Mouse (Mus musculus) adipocyte (in vitro differentiated cells): ENCODE measurements around the gene Myo3b.

Experiments
- DNase-seq: peaks from one replicate; pipeline ENCODE4 v3.0.0-alpha.2; 2016; ENCODE audit warnings: low spot score

The Myo3b gene

GRCm38 (mm10) chr2:70065729-70066300 lies 26.9 kb downstream of the Myo3b start:
- DNase-seq: no peak

- DNase-seq: no peak
Measured at GRCm38 (mm10) chr2:70066338-70067022, 27.6 kb downstream of the Myo3b start.

- no peak for DNase-seq
Measured at GRCm38 (mm10) chr2:70069861-70070260, 30.9 kb downstream of the Myo3b start.

- no peak for DNase-seq
Measured at GRCm38 (mm10) chr2:70083444-70084020, 44.6 kb downstream of the Myo3b start.

GRCm38 (mm10) chr2:70091261-70091660 lies 52.3 kb downstream of the Myo3b start:
- DNase-seq: no peak

GRCm38 (mm10) chr2:70091801-70092522 lies 53.0 kb downstream of the Myo3b start:
- DNase-seq: no peak

- no peak for DNase-seq
Measured at GRCm38 (mm10) chr2:70092665-70093064, 53.7 kb downstream of the Myo3b start.

GRCm38 (mm10) chr2:70094446-70094845 lies 55.5 kb downstream of the Myo3b start:
- DNase-seq: no peak

GRCm38 (mm10) chr2:70097229-70098095 lies 58.5 kb downstream of the Myo3b start:
- no peak for DNase-seq

GRCm38 (mm10) chr2:70099459-70099858 lies 60.5 kb downstream of the Myo3b start:
- DNase-seq: no peak

- no peak for DNase-seq
Measured at GRCm38 (mm10) chr2:70105286-70106030, 66.5 kb downstream of the Myo3b start.

GRCm38 (mm10) chr2:70109010-70109409 lies 70.1 kb downstream of the Myo3b start:
- DNase-seq: no peak

GRCm38 (mm10) chr2:70113798-70114782 lies 75.2 kb downstream of the Myo3b start:
- DNase-seq: no peak

- no peak for DNase-seq
Measured at GRCm38 (mm10) chr2:70118376-70119264, 79.7 kb downstream of the Myo3b start.

- no peak for DNase-seq
Measured at GRCm38 (mm10) chr2:70119265-70119663, 80.3 kb downstream of the Myo3b start.

GRCm38 (mm10) chr2:70126330-70126729 lies 87.4 kb downstream of the Myo3b start:
- no peak for DNase-seq

- peak; percentile 82 for DNase-seq
Measured at GRCm38 (mm10) chr2:70126783-70127182, 87.9 kb downstream of the Myo3b start.

- no peak for DNase-seq
Measured at GRCm38 (mm10) chr2:70127351-70128148, 88.6 kb downstream of the Myo3b start.
